Mouse (Mus musculus) mouse embryonic stem cell (cell line): Measurements from ENCODE around the gene Gm3043.
"Not testable (repeated sequence)": the region's sequence is repeated elsewhere in the genome, so short reads cannot be mapped to it uniquely, and the experiment has no call there.

Experiments used
- in situ Hi-C, 2 experiments: fragments of 300-500 bp; cut with MboI; formaldehyde crosslinking; loops; 1 replicate in 1 of 2; 3 replicates in 1 of 2; pipeline ENCODE4 v1.14.3; 2019 to 2020; ENCODE audit warnings: low sequenced_read_pairs in 2 of 2, low pct_unique_long_range_greater_than_20kb in 1 of 2, mixed read lengths in 1 of 2; ENCODE audit not compliant: unreplicated experiment in 1 of 2

The Gm3043 gene

GRCm38 (mm10) chr14:3688483-3688882 is at the start of gene Gm3043:
Gene Gm3043, plus strand, starts transcription at chr14:3688783.
- in situ Hi-C loops: not testable (repeated sequence)

GRCm38 (mm10) chr14:3651730-3652129 is 36.9 kb upstream of the Gm3043 start, which contains the start of gene Gm3020:
Gene Gm3020, plus strand, starts transcription at chr14:3652030.
- in situ Hi-C loops: not testable (repeated sequence)
